Mouse (Mus musculus) layer of hippocampus, postnatal 36 days (tissue): ENCODE data around the gene Gm20918. TPM values are rescaled to one million over a fixed set of nuclear protein-coding genes. Genes with fewer than 3 reads are reported as not detected.
"Not testable (repeated sequence)": the region's sequence is repeated elsewhere in the genome, so short reads cannot be mapped to it uniquely, and the experiment has no call there.

Experiments used
- DNase-seq, 2 experiments: peaks; one replicate each; pipeline ENCODE4 v3.0.0; 2022
- total RNA-seq, 2 experiments: library from RNA; stranded (reverse); gene quantifications; 2 replicates each; pipeline ENCODE4 v1.2.3; 2021

The Gm20918 gene
- total RNA-seq = not detected

- not testable (repeated sequence) for DNase-seq
Measured at GRCm38 (mm10) chrY:5043637-5044036, at the start of gene Gm20918. Gene Gm20918 (plus strand): TSS chrY:5043937.

Other genes starting within 250 kb of the Gm20918 start
- not detected for gene Gm21820, start 205.5 kb downstream of the Gm20918 start, total RNA-seq